Mouse (Mus musculus) small intestine, adult 2 months (tissue): ENCODE data around the gene Morc3.

Source experiments
- CTCF ChIP-seq: fragments of 200-500 bp; IDR thresholded peaks from 2 replicates; pipeline ENCODE4 v1.5.1; 2012; ENCODE audit warnings: low read depth, mild to moderate bottlenecking, control low read depth, inconsistent platforms, low read length, moderate library complexity, mixed read lengths; ENCODE audit not compliant: insufficient replicate concordance, insufficient read length; ENCODE audit errors: extremely low read depth
- POLR2A ChIP-seq: fragments of 200-500 bp; IDR thresholded peaks from 2 replicates; pipeline ENCODE4 v1.6.1; 2012; ENCODE audit warnings: low read depth, mild to moderate bottlenecking, control low read depth, inconsistent platforms, low read length, moderate library complexity

GRCm38 (mm10) chr16:93799071-93799470, 32.9 kb upstream of the Morc3 start:
- TF ChIP-seq CTCF = no peak
- no peak for TF ChIP-seq POLR2A
